Mouse (Mus musculus): ENCODE results near the gene Olfr282. TPM values are rescaled to one million over a fixed set of nuclear protein-coding genes. Genes with fewer than 3 reads are reported as not detected.

Gene Olfr282
- total and polyA plus RNA-seq, 3 experiments = not detected

- Histone ChIP-seq H3K79me2 (replicated peaks; ENCODE audit: control insufficient read depth, insufficient read depth, low read length) (no peaks in the 10 kb centered on the region), H3K9ac (ENCODE audit: low read depth, low read length) (no peak overlapping the region), H3K27ac (no peak overlapping the region), H3K4me1 (ENCODE audit: control insufficient read depth, insufficient read depth, low read length) (no peaks in the 10 kb centered on the region), H3K4me3 (no peak overlapping the region), H3K36me3 (ENCODE audit: control insufficient read depth, insufficient read depth, low read length) (no peaks in the 10 kb centered on the region), H3K27me3 (ENCODE audit: control insufficient read depth, insufficient read depth, low read length) (no peaks in the 10 kb centered on the region)
- intact Hi-C loops (cut with DNase I) = loop anchor here (10.0 kb wide), 1 partner anchor 291 kb away; no protein-coding TSS in a partner anchor
- DNase-seq = peak; percentile 42 to 67
- 47% methylated on average over 10 of the region's 10 CpGs for WGBS
- TF ChIP-seq POLR2A (IDR thresholded peaks at IDR 0.05; ENCODE audit: insufficient read depth, low read depth, low read length) (no peak), CTCF (IDR thresholded peaks at IDR 0.05) (peak; percentile 76), EP300 (IDR thresholded peaks at IDR 0.05; ENCODE audit: insufficient read depth, low read depth, low read length) (no peak)
These were observed 44.4 kb downstream of the Olfr282 start for GRCm38 (mm10) chr15:98475382-98475781.

GRCm38 (mm10) chr15:98476281-98476680 lies 45.3 kb downstream of the Olfr282 start:
- H3K4me1 ChIP-seq (ENCODE audit: control insufficient read depth, insufficient read depth, low read length) = no peaks in the 10 kb centered on the region
- H3K79me2 ChIP-seq (replicated peaks; ENCODE audit: control insufficient read depth, insufficient read depth, low read length) = no peaks in the 10 kb centered on the region
- intact Hi-C loops (cut with DNase I) = loop anchor here (10.0 kb wide), 1 partner anchor 291 kb away; no protein-coding TSS in a partner anchor
- H3K4me3 ChIP-seq = no peak overlapping the region
- H3K9ac ChIP-seq (ENCODE audit: low read depth, low read length) = no peak overlapping the region
- H3K27ac ChIP-seq = no peak overlapping the region
- TF ChIP-seq EP300 (IDR thresholded peaks at IDR 0.05; ENCODE audit: insufficient read depth, low read depth, low read length) (no peak), POLR2A (IDR thresholded peaks at IDR 0.05; ENCODE audit: insufficient read depth, low read depth, low read length) (no peak), CTCF (IDR thresholded peaks at IDR 0.05) (no peak)
- DNase-seq = no peak
- no peaks in the 10 kb centered on the region for H3K27me3 ChIP-seq (ENCODE audit: control insufficient read depth, insufficient read depth, low read length)
- no peaks in the 10 kb centered on the region for H3K36me3 ChIP-seq (ENCODE audit: control insufficient read depth, insufficient read depth, low read length)
- 73% methylated on average over 5 of the region's 5 CpGs for WGBS

GRCm38 (mm10) chr15:98479568-98480102 lies 48.6 kb downstream of the Olfr282 start:
- intact Hi-C loops (cut with DNase I) = loop anchor here (10.0 kb wide), 1 partner anchor 295 kb away; no protein-coding TSS in a partner anchor
- no peak overlapping the region for H3K4me3 ChIP-seq
- no peak overlapping the region for H3K9ac ChIP-seq (ENCODE audit: low read depth, low read length)
- peaks cover 15% of the 10 kb centered on the region for H3K4me1 ChIP-seq (ENCODE audit: control insufficient read depth, insufficient read depth, low read length)
- H3K27ac ChIP-seq = no peak overlapping the region
- DNase-seq = no peak
- 79% methylated on average over 7 of the region's 7 CpGs for WGBS
- TF ChIP-seq CTCF (IDR thresholded peaks at IDR 0.05) (no peak), POLR2A (IDR thresholded peaks at IDR 0.05; ENCODE audit: insufficient read depth, low read depth, low read length) (no peak), EP300 (IDR thresholded peaks at IDR 0.05; ENCODE audit: insufficient read depth, low read depth, low read length) (no peak)
- no peaks in the 10 kb centered on the region for H3K79me2 ChIP-seq (replicated peaks; ENCODE audit: control insufficient read depth, insufficient read depth, low read length)
- H3K36me3 ChIP-seq (ENCODE audit: control insufficient read depth, insufficient read depth, low read length) = peaks cover 2% of the 10 kb centered on the region; the same call in 1 of the 2 replicates
- H3K27me3 ChIP-seq (ENCODE audit: control insufficient read depth, insufficient read depth, low read length) = no peaks in the 10 kb centered on the region

- H3K27me3 ChIP-seq (ENCODE audit: control insufficient read depth, insufficient read depth, low read length) = no peaks in the 10 kb centered on the region
- no peak within 1 kb of the TSS for H3K9ac ChIP-seq (ENCODE audit: low read depth, low read length)
- peak; percentile 33 to 43 for DNase-seq
- peaks cover 15% of the 10 kb centered on the region for H3K4me1 ChIP-seq (ENCODE audit: control insufficient read depth, insufficient read depth, low read length)
- H3K4me3 ChIP-seq = no peak within 1 kb of the TSS
- H3K27ac ChIP-seq = peak within 1 kb of the TSS; percentile 87
- whole genome bisulfite sequencing = 35% methylated on average over 3 of the region's 3 CpGs
- H3K79me2 ChIP-seq (replicated peaks; ENCODE audit: control insufficient read depth, insufficient read depth, low read length) = no peaks in the 10 kb centered on the region
- TF ChIP-seq CTCF (IDR thresholded peaks at IDR 0.05) (no peak), EP300 (IDR thresholded peaks at IDR 0.05; ENCODE audit: insufficient read depth, low read depth, low read length) (no peak), POLR2A (IDR thresholded peaks at IDR 0.05; ENCODE audit: insufficient read depth, low read depth, low read length) (no peak)
- intact Hi-C loops (cut with DNase I) = no loop called here
- peaks cover 2% of the 10 kb centered on the region; the same call in 1 of the 2 replicates for H3K36me3 ChIP-seq (ENCODE audit: control insufficient read depth, insufficient read depth, low read length)
These were observed 51.7 kb downstream of the Olfr282 start, which contains the start of gene Lalba for GRCm38 (mm10) chr15:98482701-98483100. Lalba (minus strand) TSS chr15:98482721.

- H3K36me3 ChIP-seq (ENCODE audit: control insufficient read depth, insufficient read depth, low read length) = peaks cover 2% of the 10 kb centered on the region; the same call in 1 of the 2 replicates
- no peak overlapping the region for H3K4me3 ChIP-seq
- H3K9ac ChIP-seq (ENCODE audit: low read depth, low read length) = no peak overlapping the region
- H3K79me2 ChIP-seq (replicated peaks; ENCODE audit: control insufficient read depth, insufficient read depth, low read length) = no peaks in the 10 kb centered on the region
- H3K4me1 ChIP-seq (ENCODE audit: control insufficient read depth, insufficient read depth, low read length) = peaks cover 15% of the 10 kb centered on the region
- 38% methylated on average over 18 of the region's 18 CpGs for WGBS
- peak overlapping the region; percentile 87 for H3K27ac ChIP-seq
- TF ChIP-seq EP300 (IDR thresholded peaks at IDR 0.05; ENCODE audit: insufficient read depth, low read depth, low read length) = peak; percentile 94
- TF ChIP-seq CTCF (IDR thresholded peaks at IDR 0.05) = no peak
- H3K27me3 ChIP-seq (ENCODE audit: control insufficient read depth, insufficient read depth, low read length) = no peaks in the 10 kb centered on the region
- intact Hi-C loops (cut with DNase I) = loop anchor here (1.0 kb wide), 1 partner anchor 22 kb away; no protein-coding TSS in a partner anchor
- DNase-seq = peak; percentile 57 to 73
These were observed 53.2 kb downstream of the Olfr282 start for GRCm38 (mm10) chr15:98483907-98484886.

All from heart, adult 2 months (tissue).